Mouse (Mus musculus) bone marrow, adult 2 months (tissue): ENCODE measurements at regions not wholly inside any gene's neighbourhood (a gene's known extent, or its start where the extent isn't known, plus 50 kb on each side); places are given as distances from the start of the nearest gene placed in this dataset.

Experiments
- CTCF ChIP-seq: fragments of 200-500 bp; IDR thresholded peaks from 2 replicates; pipeline ENCODE4 v1.5.1; 2011; ENCODE audit warnings: low read length, control low read depth; ENCODE audit not compliant: control insufficient read depth, insufficient read depth
- POLR2A ChIP-seq: fragments of 200-500 bp; IDR thresholded peaks from 2 replicates; pipeline ENCODE4 v1.6.1; 2011; ENCODE audit warnings: low read depth, mild to moderate bottlenecking, control low read depth, low read length, borderline replicate concordance; ENCODE audit not compliant: control insufficient read depth

DNA sequence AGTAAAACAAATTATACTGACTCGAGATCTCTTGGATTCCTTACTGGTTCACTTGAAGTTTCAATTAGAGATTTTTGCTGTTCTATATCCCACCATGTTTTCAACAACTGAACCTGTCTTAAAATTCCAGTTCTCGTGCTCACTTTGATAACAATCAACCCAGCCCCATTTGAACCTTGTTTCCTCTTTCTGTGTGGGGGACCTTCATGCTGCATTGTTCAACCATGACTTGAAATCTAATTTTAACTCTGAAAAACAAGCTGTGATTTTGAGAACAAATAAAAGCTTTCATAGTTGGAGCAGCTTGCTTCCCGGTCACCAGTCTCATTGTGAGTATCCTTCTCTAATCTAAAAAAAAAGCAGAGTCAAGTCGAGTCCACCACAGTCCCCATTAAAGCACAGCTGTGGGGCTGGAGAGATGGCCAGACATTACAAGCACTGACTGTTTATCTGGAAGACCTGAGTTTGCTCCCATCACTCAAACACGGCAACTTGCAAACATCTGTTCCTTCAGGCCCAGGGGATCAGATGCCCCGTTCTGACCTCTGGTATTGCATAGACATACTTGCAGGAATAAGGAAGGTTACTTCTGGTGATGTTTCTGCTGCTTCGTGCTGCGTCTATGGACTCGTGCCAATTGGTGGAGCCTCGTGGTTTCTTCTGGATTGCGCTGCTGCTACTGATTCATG is 251.7 kb downstream of the Diras2 start:
- TF ChIP-seq CTCF, result no peak
- TF ChIP-seq POLR2A, result no peak
